Mouse (Mus musculus) natural killer cell, adult 2 months (primary cell): ENCODE results near the gene Cdk20.

Source experiments
- DNase-seq, 2 experiments: peaks; one replicate each; pipeline ENCODE4 v3.0.0; 2022; ENCODE audit warnings: low spot score in 2 of 2

The Cdk20 gene

GRCm38 (mm10) chr13:64432017-64432995, at the start of gene Cdk20:
Gene Cdk20 (plus strand): TSS chr13:64432314.
- peak; percentile 56 to 73 for DNase-seq

- no peak for DNase-seq
These were observed 47.2 kb upstream of the Cdk20 start for GRCm38 (mm10) chr13:64384937-64385336.

GRCm38 (mm10) chr13:64386048-64386447, 46.1 kb upstream of the Cdk20 start:
- no peak for DNase-seq

GRCm38 (mm10) chr13:64388415-64388814, 43.7 kb upstream of the Cdk20 start:
- no peak for DNase-seq

- DNase-seq, result no peak
These were observed 35.1 kb upstream of the Cdk20 start for GRCm38 (mm10) chr13:64396979-64397378.

GRCm38 (mm10) chr13:64398065-64398464, 34.0 kb upstream of the Cdk20 start:
- DNase-seq, result no peak

GRCm38 (mm10) chr13:64399906-64400305, 32.2 kb upstream of the Cdk20 start:
- no peak for DNase-seq

GRCm38 (mm10) chr13:64400801-64401361, 31.2 kb upstream of the Cdk20 start:
- no peak for DNase-seq

- no peak for DNase-seq
These were observed 30.1 kb upstream of the Cdk20 start for GRCm38 (mm10) chr13:64402006-64402405.

GRCm38 (mm10) chr13:64402504-64402949, 29.6 kb upstream of the Cdk20 start:
- no peak for DNase-seq

GRCm38 (mm10) chr13:64402951-64403460, 29.1 kb upstream of the Cdk20 start:
- DNase-seq, result no peak

GRCm38 (mm10) chr13:64403519-64403918, 28.6 kb upstream of the Cdk20 start:
- DNase-seq, result no peak

- DNase-seq, result no peak
These were observed 26.6 kb upstream of the Cdk20 start for GRCm38 (mm10) chr13:64405550-64405949.

GRCm38 (mm10) chr13:64407992-64408391, 24.1 kb upstream of the Cdk20 start:
- DNase-seq, result no peak

- no peak for DNase-seq
These were observed 21.5 kb upstream of the Cdk20 start for GRCm38 (mm10) chr13:64410604-64411003.

- no peak for DNase-seq
These were observed 20.8 kb upstream of the Cdk20 start for GRCm38 (mm10) chr13:64411282-64411681.

- no peak for DNase-seq
These were observed 19.3 kb upstream of the Cdk20 start for GRCm38 (mm10) chr13:64412752-64413257.

- no peak for DNase-seq
These were observed 16.5 kb upstream of the Cdk20 start for GRCm38 (mm10) chr13:64415659-64416058.

- no peak for DNase-seq
These were observed 15.0 kb upstream of the Cdk20 start for GRCm38 (mm10) chr13:64416955-64417601.

- no peak for DNase-seq
These were observed 11.3 kb upstream of the Cdk20 start for GRCm38 (mm10) chr13:64420847-64421246.

- DNase-seq, result no peak
These were observed 10.7 kb upstream of the Cdk20 start for GRCm38 (mm10) chr13:64421386-64421785.
